Mouse (Mus musculus): Measurements from ENCODE around the gene Prickle4. TPM values are rescaled to one million over a fixed set of nuclear protein-coding genes. Genes with fewer than 3 reads are reported as not detected.

The Prickle4 gene
- total RNA-seq, 2 experiments from 2014 or later = 2.2 to 4.8 TPM

- no peak for DNase-seq
Measured at GRCm38 (mm10) chr17:47706196-47706595, 11.7 kb upstream of the Prickle4 start.

GRCm38 (mm10) chr17:47704692-47705091 is 10.2 kb upstream of the Prickle4 start:
- no peak for DNase-seq

- no peak for DNase-seq
Measured at GRCm38 (mm10) chr17:47703556-47703955, 9.0 kb upstream of the Prickle4 start.

GRCm38 (mm10) chr17:47702548-47703345 is 8.2 kb upstream of the Prickle4 start:
- no peak for DNase-seq

GRCm38 (mm10) chr17:47701793-47702192 is 7.3 kb upstream of the Prickle4 start:
- DNase-seq = no peak

- DNase-seq = no peak
Measured at GRCm38 (mm10) chr17:47699055-47699454, 4.5 kb upstream of the Prickle4 start.

GRCm38 (mm10) chr17:47698156-47698555 is 3.6 kb upstream of the Prickle4 start:
- no peak for DNase-seq

- DNase-seq = no peak
Measured at GRCm38 (mm10) chr17:47695337-47695710, 788 bp upstream of the Prickle4 start.

- DNase-seq = no peak
Measured at GRCm38 (mm10) chr17:47694442-47694502, 264 bp downstream of the Prickle4 start, which contains the start of gene Gm21981. Gene Gm21981, minus strand, starts transcription at chr17:47694455.

- peak; percentile 12 for DNase-seq
Measured at GRCm38 (mm10) chr17:47693671-47694441, 680 bp downstream of the Prickle4 start.

- no peak for DNase-seq
Measured at GRCm38 (mm10) chr17:47691650-47692049, 2.9 kb downstream of the Prickle4 start.

GRCm38 (mm10) chr17:47689894-47690293 is 4.6 kb downstream of the Prickle4 start:
- no peak for DNase-seq

GRCm38 (mm10) chr17:47688608-47689575 is 5.6 kb downstream of the Prickle4 start, which contains the start of gene Frs3:
Gene Frs3, plus strand, starts transcription at chr17:47689030.
- DNase-seq = peak; percentile 83

- no peak for DNase-seq
Measured at GRCm38 (mm10) chr17:47688344-47688607, 6.3 kb downstream of the Prickle4 start, which contains the start of gene Tomm6. Gene Tomm6, minus strand, starts transcription at chr17:47688386.

- DNase-seq = peak; percentile 96
Measured at GRCm38 (mm10) chr17:47687409-47688343, 6.9 kb downstream of the Prickle4 start.

- no peak for DNase-seq
Measured at GRCm38 (mm10) chr17:47682836-47683235, 11.7 kb downstream of the Prickle4 start.

GRCm38 (mm10) chr17:47678702-47679101 is 15.8 kb downstream of the Prickle4 start:
- DNase-seq = no peak

- DNase-seq = no peak
Measured at GRCm38 (mm10) chr17:47678238-47678637, 16.3 kb downstream of the Prickle4 start.

GRCm38 (mm10) chr17:47676581-47676980 is 18.0 kb downstream of the Prickle4 start:
- DNase-seq = peak; percentile 82

- DNase-seq = peak; percentile 83
Measured at GRCm38 (mm10) chr17:47672311-47673111, 22.0 kb downstream of the Prickle4 start.

GRCm38 (mm10) chr17:47671988-47672310 is 22.6 kb downstream of the Prickle4 start:
- DNase-seq = no peak
